Mouse (Mus musculus) kidney, embryonic 14.5 days (tissue): ENCODE data around the gene Slc25a24. TPM values are rescaled to one million over a fixed set of nuclear protein-coding genes. Genes with fewer than 3 reads are reported as not detected.

ENCODE experiments used
- ATAC-seq: fragments of 200-750 bp; cut with Nextera tagmentation; 2 replicates; pipeline ENCODE4 v1.8.0; 2017; ENCODE audit warnings: moderate number of reproducible peaks, mild to moderate bottlenecking, moderate TSS enrichment, moderate library complexity; ENCODE audit not compliant: low FRiP score, low TSS enrichment
- H3K27ac ChIP-seq: fragments of 300-500 bp; sonication (generic); 2 replicates; pipeline ENCODE4 v1.5.1; 2014; ENCODE audit warnings: low read depth, mild to moderate bottlenecking, low read length, moderate library complexity, mixed read lengths
- H3K27me3 ChIP-seq: fragments of 300-500 bp; sonication (generic); 2 replicates; pipeline ENCODE4 v1.6.1; 2014; ENCODE audit warnings: mild to moderate bottlenecking, low read length; ENCODE audit not compliant: control insufficient read depth, insufficient read depth
- H3K36me3 ChIP-seq: fragments of 300-500 bp; sonication (generic); 2 replicates; pipeline ENCODE4 v1.6.1; 2014; ENCODE audit warnings: low read length, mixed read lengths; ENCODE audit not compliant: control insufficient read depth, insufficient read depth
- H3K4me1 ChIP-seq: fragments of 300-500 bp; sonication (generic); 2 replicates; pipeline ENCODE4 v1.6.1; 2014; ENCODE audit warnings: low read length, mixed read lengths; ENCODE audit not compliant: control insufficient read depth, insufficient read depth
- H3K4me2 ChIP-seq: fragments of 300-500 bp; sonication (generic); replicated peaks from 2 replicates; pipeline ENCODE4 v1.6.1; 2014; ENCODE audit warnings: low read depth, mild to moderate bottlenecking, low read length
- H3K4me3 ChIP-seq: fragments of 300-500 bp; sonication (generic); 2 replicates; pipeline ENCODE4 v1.5.1; 2014; ENCODE audit warnings: mild to moderate bottlenecking, low read length
- H3K9ac ChIP-seq: fragments of 300-500 bp; sonication (generic); 2 replicates; pipeline ENCODE4 v1.6.1; 2014; ENCODE audit warnings: low read depth, mild to moderate bottlenecking, low read length, moderate library complexity
- H3K9me3 ChIP-seq: fragments of 300-500 bp; sonication (generic); 2 replicates; pipeline ENCODE4 v1.6.1; 2016; ENCODE audit warnings: low read length; ENCODE audit not compliant: control insufficient read depth
- WGBS: fragments of 180-500 bp; shearing (Covaris S2); extraction: QIAGEN DNeasy Blood & Tissue Kit; methylation state at CpG from one replicate; pipeline ENCODE4 v1.1.7; 2014; 5-methylcytosine and 5-hydroxymethylcytosine counted together
- polyA plus RNA-seq: library from polyadenylated mRNA; unstranded; fragments of >200 nt; fragmentation: Nextera tagmentation; extraction: Ambion mirVana; gene quantifications from 2 replicates; pipeline ENCODE4 v1.2.1, GENCODE M21; 2014

Gene Slc25a24
- polyA plus RNA-seq, 1 experiment from 2014 or later = 25.1 TPM

DNA sequence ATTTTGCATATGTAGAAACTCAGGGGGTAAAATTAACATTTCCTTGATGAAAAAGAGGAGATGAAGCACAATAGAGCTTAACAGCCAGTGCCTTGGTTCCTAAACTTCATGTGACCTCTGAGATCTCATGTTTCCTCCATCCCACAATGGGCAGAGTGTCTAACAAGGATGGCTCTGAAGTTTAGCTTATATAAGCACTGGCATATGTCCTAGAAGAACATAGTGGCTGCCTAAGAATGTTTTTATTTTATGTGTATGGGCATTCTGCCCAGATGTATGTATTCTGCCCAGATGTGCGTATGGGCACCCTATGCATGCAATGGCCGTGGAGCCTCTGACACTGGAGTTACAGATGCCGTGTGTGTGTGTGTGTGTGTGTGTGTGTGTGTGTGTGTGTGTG is 34.5 kb downstream of the Slc25a24 start:
- no peak overlapping the region for H3K4me2 ChIP-seq
- H3K27me3 ChIP-seq = no peaks in the 10 kb centered on the region
- peaks cover 6% of the 10 kb centered on the region; the same call in 1 of the 2 replicates for H3K36me3 ChIP-seq
- no peak overlapping the region for H3K27ac ChIP-seq
- H3K4me3 ChIP-seq = no peak overlapping the region
- H3K9me3 ChIP-seq = no peaks in the 10 kb centered on the region
- no peak overlapping the region for H3K9ac ChIP-seq
- ATAC-seq = no peak
- H3K4me1 ChIP-seq = no peaks in the 10 kb centered on the region
- WGBS = 88% methylated on average over 3 of the region's 3 CpGs

DNA sequence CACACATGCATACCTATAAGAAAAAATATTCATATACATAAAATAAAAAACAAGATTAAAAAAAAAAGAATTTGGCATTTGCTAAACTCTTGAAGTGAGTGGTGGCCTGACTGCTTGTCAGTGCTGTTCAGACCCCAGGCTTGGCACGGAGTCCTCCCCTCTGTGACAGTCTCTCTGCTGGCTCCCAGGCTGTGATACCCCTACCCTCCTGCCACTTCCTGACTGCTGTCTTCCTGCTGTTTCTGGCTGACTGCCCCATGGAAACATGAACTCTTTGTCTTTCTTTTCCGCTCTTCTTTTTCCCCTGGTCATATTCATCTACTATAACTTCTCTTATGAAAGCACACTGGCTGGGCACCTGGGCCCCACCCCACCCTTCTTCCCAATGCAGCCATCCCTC is 41.1 kb downstream of the Slc25a24 start:
- H3K9me3 ChIP-seq = no peaks in the 10 kb centered on the region
- H3K27me3 ChIP-seq = no peaks in the 10 kb centered on the region
- no peak for ATAC-seq
- H3K4me1 ChIP-seq = no peaks in the 10 kb centered on the region
- no peak overlapping the region for H3K27ac ChIP-seq
- H3K4me3 ChIP-seq = no peak overlapping the region
- no peak overlapping the region for H3K4me2 ChIP-seq
- 88% methylated on average over 2 of the region's 2 CpGs for WGBS
- H3K36me3 ChIP-seq = peaks cover 20% of the 10 kb centered on the region; the same call in 1 of the 2 replicates
- no peak overlapping the region for H3K9ac ChIP-seq

DNA sequence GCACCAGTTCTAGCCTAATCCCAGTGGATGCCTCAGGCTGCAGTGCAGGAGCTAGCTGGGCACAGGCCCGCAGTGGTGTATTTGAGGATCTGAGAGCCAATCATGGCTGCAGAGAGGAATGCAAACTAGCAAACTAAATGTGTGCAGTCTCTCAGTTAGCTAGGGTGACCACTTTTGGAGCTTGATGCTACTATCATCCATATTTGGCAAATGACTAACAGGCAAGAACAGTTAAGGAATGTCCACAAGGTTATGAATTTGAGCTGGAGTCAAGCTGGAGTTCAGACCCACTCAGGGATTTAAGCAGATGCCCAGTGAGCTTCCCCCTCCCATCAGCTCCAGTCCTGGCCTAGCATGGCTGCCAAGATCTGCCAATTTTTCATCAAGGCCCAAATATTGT is 41.7 kb downstream of the Slc25a24 start:
- Histone ChIP-seq H3K9ac (no peak overlapping the region), H3K36me3 (peaks cover 20% of the 10 kb centered on the region; the same call in 1 of the 2 replicates), H3K4me3 (no peak overlapping the region), H3K27me3 (no peaks in the 10 kb centered on the region), H3K27ac (no peak overlapping the region), H3K4me1 (no peaks in the 10 kb centered on the region), H3K4me2 (no peak overlapping the region), H3K9me3 (no peaks in the 10 kb centered on the region)
- no peak for ATAC-seq
- 96% methylated on average over 1 of the region's 1 CpGs for WGBS

DNA sequence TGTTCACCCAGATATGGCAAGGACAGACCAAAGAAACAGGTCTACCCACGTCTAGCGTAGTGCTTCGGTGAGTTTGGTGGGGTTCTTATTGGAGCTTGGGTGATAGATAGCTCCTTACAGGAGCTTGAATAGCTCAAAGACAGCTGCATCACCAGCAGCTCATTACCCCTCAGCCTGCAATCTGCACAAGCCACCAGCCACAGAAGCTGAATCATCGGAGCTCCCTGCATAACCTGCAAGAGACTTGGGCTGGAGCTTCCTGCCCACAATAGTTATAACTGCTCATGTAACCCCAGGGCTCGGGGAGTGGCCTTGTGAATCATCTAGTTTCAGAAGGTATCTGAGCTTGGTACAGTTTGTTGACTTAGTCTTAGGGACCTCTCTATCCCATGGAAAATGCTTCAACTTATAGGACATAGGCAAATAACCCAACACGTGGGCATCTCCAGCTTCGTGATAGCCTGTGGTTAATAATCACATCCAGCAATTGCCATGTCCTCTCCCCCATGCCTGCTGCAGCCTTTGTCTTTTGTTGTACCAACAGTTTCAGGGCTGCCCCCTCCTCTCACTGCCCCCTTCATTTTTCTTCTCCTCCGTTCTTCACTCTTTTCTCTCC is 42.4 kb downstream of the Slc25a24 start:
- Histone ChIP-seq H3K4me2 (no peak overlapping the region), H3K27me3 (no peaks in the 10 kb centered on the region), H3K9me3 (no peaks in the 10 kb centered on the region), H3K27ac (no peak overlapping the region), H3K9ac (no peak overlapping the region), H3K4me1 (no peaks in the 10 kb centered on the region), H3K4me3 (no peak overlapping the region), H3K36me3 (peaks cover 20% of the 10 kb centered on the region; the same call in 1 of the 2 replicates)
- 87% methylated on average over 8 of the region's 8 CpGs for whole genome bisulfite sequencing
- ATAC-seq = no peak

DNA sequence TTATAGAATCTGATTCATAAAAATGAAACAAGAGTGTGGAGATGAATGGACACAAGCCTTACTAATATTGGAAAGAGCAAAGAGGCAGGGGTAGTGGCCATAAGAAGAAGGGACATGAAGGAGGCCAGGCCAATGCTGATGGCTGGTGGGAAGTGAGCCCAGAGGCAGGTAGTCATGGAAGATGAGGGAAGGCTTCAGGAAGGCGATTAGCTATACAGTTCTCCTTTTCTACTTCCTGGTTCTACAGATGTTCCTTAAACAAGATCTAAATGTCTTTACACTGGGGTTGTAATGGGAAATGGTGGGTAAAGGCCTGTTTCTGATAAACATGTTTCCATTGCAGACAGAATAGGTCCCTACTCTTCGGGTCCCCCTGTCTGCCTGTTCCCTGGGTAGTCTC is 46.2 kb downstream of the Slc25a24 start:
- no peaks in the 10 kb centered on the region for H3K4me1 ChIP-seq
- H3K9me3 ChIP-seq = no peaks in the 10 kb centered on the region
- H3K9ac ChIP-seq = no peak overlapping the region
- WGBS = 95% methylated on average over 2 of the region's 2 CpGs
- no peaks in the 10 kb centered on the region for H3K27me3 ChIP-seq
- peaks cover 17% of the 10 kb centered on the region; the same call in 1 of the 2 replicates for H3K36me3 ChIP-seq
- no peak overlapping the region for H3K27ac ChIP-seq
- no peak overlapping the region for H3K4me3 ChIP-seq
- H3K4me2 ChIP-seq = no peak overlapping the region
- ATAC-seq = no peak

DNA sequence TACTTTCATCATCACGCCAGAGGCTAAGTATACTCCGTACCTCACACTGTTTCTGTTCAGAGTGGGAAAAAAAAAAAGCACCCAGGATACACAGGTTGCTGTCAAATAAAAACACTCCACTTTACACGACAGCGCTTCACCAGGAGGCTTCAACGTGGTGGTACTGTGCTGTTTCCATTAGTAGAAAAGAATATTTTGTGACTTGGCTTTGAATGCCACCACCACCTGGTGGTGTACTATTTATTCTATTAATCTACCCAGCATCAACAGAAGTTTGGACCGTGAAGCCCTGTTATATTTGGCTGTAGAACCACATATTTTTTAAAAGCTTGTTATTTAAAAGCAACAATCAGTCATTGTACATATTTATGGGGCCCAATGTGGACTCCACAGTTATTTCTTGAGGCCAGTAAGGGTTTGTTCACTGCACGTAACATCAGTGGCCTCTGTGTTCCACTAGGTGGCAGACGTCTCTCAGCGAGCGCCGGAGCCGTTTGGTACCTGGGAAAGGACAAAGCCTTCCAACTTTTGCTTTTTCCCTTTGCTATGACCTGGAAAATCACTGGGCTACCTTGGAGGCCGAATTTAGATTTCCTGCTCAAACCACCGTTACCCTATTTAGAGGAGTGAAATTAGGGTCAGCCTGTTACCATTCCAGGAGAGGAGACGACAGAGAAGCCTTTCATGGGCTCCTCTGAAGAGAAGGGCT is 48.3 kb downstream of the Slc25a24 start:
- no peak overlapping the region for H3K4me2 ChIP-seq
- H3K36me3 ChIP-seq = peaks cover 8% of the 10 kb centered on the region; the same call in 1 of the 2 replicates
- no peaks in the 10 kb centered on the region for H3K9me3 ChIP-seq
- no peaks in the 10 kb centered on the region for H3K27me3 ChIP-seq
- no peak overlapping the region for H3K9ac ChIP-seq
- 27% methylated on average over 15 of the region's 15 CpGs for WGBS
- H3K4me1 ChIP-seq = no peaks in the 10 kb centered on the region
- peak; percentile 90 for ATAC-seq
- H3K27ac ChIP-seq = no peak overlapping the region
- H3K4me3 ChIP-seq = no peak overlapping the region

DNA sequence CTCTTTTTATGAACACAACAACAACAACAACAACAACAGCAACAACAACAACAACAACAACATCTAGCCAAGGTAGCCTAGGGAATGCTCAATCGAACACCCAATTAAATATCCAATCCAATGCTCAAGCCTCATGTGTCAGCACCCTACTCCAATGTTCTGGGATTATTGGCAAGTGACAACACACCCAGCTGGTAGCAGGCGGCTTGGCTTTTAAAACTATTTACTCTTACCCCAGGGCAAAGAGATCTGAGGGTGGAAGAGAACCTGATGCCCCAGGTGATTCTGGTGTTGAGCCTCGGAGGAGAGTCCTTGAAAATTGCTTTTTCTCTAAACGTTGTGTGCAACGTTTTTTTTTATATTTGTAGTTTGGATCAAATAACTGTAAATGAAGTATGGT is 51.4 kb downstream of the Slc25a24 start:
- no peak for ATAC-seq
- no peaks in the 10 kb centered on the region for H3K9me3 ChIP-seq
- no peak overlapping the region for H3K9ac ChIP-seq
- WGBS = 81% methylated on average over 5 of the region's 5 CpGs
- H3K36me3 ChIP-seq = no peaks in the 10 kb centered on the region
- H3K4me1 ChIP-seq = no peaks in the 10 kb centered on the region
- H3K4me2 ChIP-seq = no peak overlapping the region
- H3K27ac ChIP-seq = no peak overlapping the region
- no peak overlapping the region for H3K4me3 ChIP-seq
- H3K27me3 ChIP-seq = no peaks in the 10 kb centered on the region

DNA sequence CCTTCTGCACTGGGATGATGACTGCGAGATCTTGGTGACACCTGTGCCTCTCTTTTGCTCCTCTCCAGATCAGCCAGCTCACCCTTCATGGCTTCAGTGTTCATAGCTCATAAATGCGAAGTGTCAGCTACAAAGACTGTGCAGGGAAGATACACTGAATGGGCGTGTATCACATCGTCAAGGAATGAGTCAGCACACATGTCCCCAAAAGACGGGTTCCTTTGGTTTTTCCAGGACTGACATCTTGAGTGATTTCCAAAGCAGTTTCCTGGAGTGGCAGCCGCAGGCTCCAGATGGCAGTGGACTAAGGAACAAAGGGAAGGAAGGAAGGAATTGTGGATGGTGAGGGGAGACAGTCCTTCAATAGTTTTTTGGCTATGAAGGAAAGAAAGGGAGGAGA is 55.8 kb downstream of the Slc25a24 start:
- Histone ChIP-seq H3K9me3 (no peaks in the 10 kb centered on the region), H3K9ac (no peak overlapping the region), H3K4me3 (no peak overlapping the region), H3K4me2 (no peak overlapping the region), H3K4me1 (no peaks in the 10 kb centered on the region), H3K27me3 (no peaks in the 10 kb centered on the region), H3K36me3 (no peaks in the 10 kb centered on the region), H3K27ac (no peak overlapping the region)
- 57% methylated on average over 6 of the region's 6 CpGs for WGBS
- ATAC-seq = no peak

DNA sequence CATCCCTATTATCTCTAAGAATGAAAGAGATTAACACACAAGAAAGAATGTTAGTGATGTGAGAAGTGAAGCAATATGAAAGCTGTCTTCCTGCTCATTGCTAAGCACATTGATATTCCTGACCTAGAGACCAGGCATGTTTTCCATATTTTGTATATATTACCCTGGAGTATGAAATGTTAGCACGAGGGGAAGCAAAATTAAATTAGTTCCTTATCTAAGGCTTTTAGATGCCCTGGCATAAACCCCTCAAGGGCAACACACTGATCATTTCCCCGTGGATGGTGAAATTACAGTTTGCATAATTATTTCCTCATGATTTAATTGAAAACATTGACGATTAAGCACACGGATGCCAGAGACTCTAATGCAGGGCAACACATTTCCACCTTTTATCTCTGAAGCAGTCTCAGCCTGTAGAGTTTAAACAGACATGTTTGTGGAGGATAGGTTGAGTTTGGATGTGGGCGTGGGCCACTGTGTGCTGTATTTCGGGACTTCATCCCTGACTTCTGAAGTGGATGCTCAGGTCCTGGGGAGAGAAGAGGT is 56.7 kb downstream of the Slc25a24 start:
- no peak overlapping the region for H3K4me3 ChIP-seq
- no peak overlapping the region for H3K4me2 ChIP-seq
- no peak overlapping the region for H3K27ac ChIP-seq
- H3K9me3 ChIP-seq = no peaks in the 10 kb centered on the region
- no peaks in the 10 kb centered on the region for H3K27me3 ChIP-seq
- H3K36me3 ChIP-seq = no peaks in the 10 kb centered on the region
- no peak for ATAC-seq
- no peak overlapping the region for H3K9ac ChIP-seq
- WGBS = 81% methylated on average over 6 of the region's 6 CpGs
- no peaks in the 10 kb centered on the region for H3K4me1 ChIP-seq
